Mouse (Mus musculus) hindbrain, embryonic 16.5 days (tissue): ENCODE data around the gene Hmbs. TPM values are rescaled to one million over a fixed set of nuclear protein-coding genes. Genes with fewer than 3 reads are reported as not detected.

ENCODE experiments used
- ATAC-seq: fragments of 200-750 bp; cut with Nextera tagmentation; 2 replicates; pipeline ENCODE4 v1.8.0; 2017; ENCODE audit warnings: moderate TSS enrichment, moderate library complexity
- H3K27ac ChIP-seq: fragments of 300-500 bp; sonication (generic); 2 replicates; pipeline ENCODE4 v1.5.1; 2014; ENCODE audit warnings: low read depth, mild to moderate bottlenecking, control low read depth, low read length, moderate library complexity
- H3K27me3 ChIP-seq: fragments of 300-500 bp; sonication (generic); replicated peaks from 2 replicates; pipeline ENCODE4 v1.6.1; 2014; ENCODE audit warnings: low read length; ENCODE audit not compliant: control insufficient read depth, insufficient read depth
- H3K36me3 ChIP-seq: fragments of 300-500 bp; sonication (generic); 2 replicates; pipeline ENCODE4 v1.6.1; 2014; ENCODE audit warnings: mild to moderate bottlenecking, low read length, moderate library complexity, mixed read lengths; ENCODE audit not compliant: control insufficient read depth, insufficient read depth
- H3K4me1 ChIP-seq: fragments of 300-500 bp; sonication (generic); 2 replicates; pipeline ENCODE4 v1.6.1; 2014; ENCODE audit warnings: low read depth, low read length; ENCODE audit not compliant: control insufficient read depth, insufficient read depth
- H3K4me2 ChIP-seq: fragments of 300-500 bp; sonication (generic); 2 replicates; pipeline ENCODE4 v1.6.1; 2014; ENCODE audit warnings: mild to moderate bottlenecking, low read length, control low read depth, moderate library complexity
- H3K4me3 ChIP-seq: fragments of 300-500 bp; sonication (generic); 2 replicates; pipeline ENCODE4 v1.5.1; 2014; ENCODE audit warnings: mild to moderate bottlenecking, low read length, control low read depth, moderate library complexity
- H3K9ac ChIP-seq: fragments of 300-500 bp; sonication (generic); 2 replicates; pipeline ENCODE4 v1.6.1; 2014; ENCODE audit warnings: low read depth, mild to moderate bottlenecking, control low read depth, low read length, moderate library complexity
- H3K9me3 ChIP-seq: fragments of 300-500 bp; sonication (generic); 2 replicates; pipeline ENCODE4 v1.6.1; 2014; ENCODE audit warnings: mild to moderate bottlenecking, low read length, moderate library complexity; ENCODE audit not compliant: control insufficient read depth
- WGBS: fragments of 180-500 bp; shearing (Covaris S2); extraction: QIAGEN DNeasy Blood & Tissue Kit; methylation state at CpG from one replicate; pipeline ENCODE4 v1.1.7; 2014; 5-methylcytosine and 5-hydroxymethylcytosine counted together
- polyA plus RNA-seq: library from polyadenylated mRNA; unstranded; fragments of >200 nt; fragmentation: Nextera tagmentation; extraction: Ambion mirVana; gene quantifications from 2 replicates; pipeline ENCODE4 v1.2.1, GENCODE M21; 2015

The Hmbs gene
- polyA plus RNA-seq, 1 experiment from 2014 or later = 67.4 TPM

DNA sequence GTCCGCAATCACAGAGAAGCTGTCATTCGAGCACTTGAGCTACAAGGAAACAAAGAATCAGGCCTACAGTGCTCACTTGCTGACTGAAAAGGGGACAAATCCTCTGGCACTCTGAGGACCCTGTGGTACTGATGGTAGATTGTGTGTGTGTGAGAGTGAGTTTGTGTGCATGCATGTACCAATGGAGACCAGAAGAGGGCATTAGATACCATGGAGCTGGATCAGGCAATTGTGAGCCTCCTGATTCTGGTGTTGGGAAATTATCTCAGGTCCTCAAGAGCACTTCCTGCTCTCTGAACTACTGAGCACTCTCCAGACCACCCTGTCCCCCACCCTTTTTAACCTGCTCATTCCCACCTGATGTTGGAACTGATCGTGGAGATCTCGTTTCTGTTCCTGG, 4.5 kb upstream of the Hmbs start:
- H3K36me3 ChIP-seq = peaks cover 48% of the 10 kb centered on the region
- ATAC-seq = no peak
- no peak overlapping the region for H3K9ac ChIP-seq
- WGBS = 99% methylated on average over 4 of the region's 4 CpGs
- no peak overlapping the region for H3K4me3 ChIP-seq
- no peaks in the 10 kb centered on the region for H3K4me1 ChIP-seq
- H3K27me3 ChIP-seq = no peaks in the 10 kb centered on the region
- H3K4me2 ChIP-seq = no peak overlapping the region
- no peaks in the 10 kb centered on the region for H3K9me3 ChIP-seq
- H3K27ac ChIP-seq = no peak overlapping the region

GRCm38 (mm10) chr9:44347621-44348020, 3.6 kb upstream of the Hmbs start:
- Histone ChIP-seq H3K4me2 (no peak overlapping the region), H3K36me3 (peaks cover 44% of the 10 kb centered on the region), H3K9me3 (no peaks in the 10 kb centered on the region), H3K4me3 (no peak overlapping the region), H3K27me3 (no peaks in the 10 kb centered on the region), H3K27ac (no peak overlapping the region), H3K9ac (no peak overlapping the region), H3K4me1 (peaks cover 5% of the 10 kb centered on the region)
- WGBS = 91% methylated on average over 4 of the region's 4 CpGs
- no peak for ATAC-seq

DNA sequence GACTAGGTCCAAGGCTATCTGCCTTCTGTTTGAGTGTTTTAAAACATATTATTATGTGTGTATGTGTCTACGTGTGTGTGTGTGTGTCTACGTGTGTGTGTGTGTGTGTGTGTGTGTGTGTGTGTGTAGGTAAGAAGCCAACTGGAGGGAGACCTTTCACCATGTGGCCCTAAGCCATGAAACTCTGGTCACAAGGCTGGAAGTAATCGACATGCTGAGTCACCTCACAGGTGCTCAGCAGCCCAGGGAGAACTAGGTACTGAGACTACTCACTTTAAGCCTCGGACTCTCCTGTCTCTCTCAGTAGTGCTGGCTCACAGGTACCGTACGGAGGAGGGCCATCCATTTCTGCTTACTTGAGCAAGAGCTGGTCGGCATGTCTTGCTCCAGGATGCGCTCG, 3.1 kb upstream of the Hmbs start:
- no peak overlapping the region for H3K4me2 ChIP-seq
- 94% methylated on average over 9 of the region's 9 CpGs for WGBS
- H3K27me3 ChIP-seq = no peaks in the 10 kb centered on the region
- no peak for ATAC-seq
- peaks cover 5% of the 10 kb centered on the region for H3K4me1 ChIP-seq
- H3K9ac ChIP-seq = no peak overlapping the region
- H3K36me3 ChIP-seq = peaks cover 40% of the 10 kb centered on the region
- no peak overlapping the region for H3K27ac ChIP-seq
- H3K4me3 ChIP-seq = no peak overlapping the region
- H3K9me3 ChIP-seq = no peaks in the 10 kb centered on the region

DNA sequence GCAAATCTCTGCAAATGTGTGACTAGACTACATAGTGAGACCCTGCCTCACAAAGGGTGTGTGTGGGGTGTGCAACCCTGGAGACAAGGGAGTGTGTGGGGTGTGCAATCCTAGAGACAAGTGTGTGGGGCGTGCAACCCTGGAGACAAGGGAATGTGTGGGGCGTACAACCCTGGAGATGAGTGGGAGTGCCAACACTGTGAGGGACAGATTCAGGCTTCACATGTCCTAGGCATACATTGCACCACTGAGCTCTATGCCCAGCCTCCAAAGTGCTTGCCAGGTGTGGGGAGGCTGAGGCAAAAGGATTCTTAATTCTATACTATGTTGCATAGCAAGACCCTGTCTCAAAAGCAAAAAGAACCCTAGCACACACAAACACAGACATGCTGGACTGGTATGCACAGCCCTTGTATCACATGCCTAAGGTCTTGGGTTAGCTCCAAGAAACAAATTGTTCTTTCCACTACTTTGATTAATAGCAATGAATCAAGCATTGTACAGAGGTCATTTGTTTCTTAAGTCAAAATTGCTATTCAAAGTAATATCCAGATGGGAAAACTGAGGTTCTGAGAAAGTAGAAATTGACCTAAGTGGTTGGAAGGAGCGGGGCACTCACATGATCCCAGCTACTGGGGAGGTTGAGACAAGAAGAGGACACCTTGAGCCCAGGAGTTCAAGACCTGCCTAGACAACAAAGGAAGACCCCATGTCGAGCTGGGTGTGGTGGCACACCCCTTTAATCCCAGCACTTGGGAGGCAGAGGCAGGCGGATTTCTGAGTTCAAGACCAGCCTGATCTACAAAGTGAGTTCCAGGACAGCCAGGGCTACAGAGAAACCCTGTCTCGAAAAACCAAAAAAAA, 1.8 kb upstream of the Hmbs start:
- WGBS = 84% methylated on average over 6 of the region's 6 CpGs
- Histone ChIP-seq H3K27me3 (no peaks in the 10 kb centered on the region), H3K4me3 (no peak overlapping the region), H3K4me2 (no peak overlapping the region), H3K36me3 (peaks cover 28% of the 10 kb centered on the region), H3K9me3 (no peaks in the 10 kb centered on the region), H3K27ac (no peak overlapping the region), H3K9ac (no peak overlapping the region), H3K4me1 (peaks cover 5% of the 10 kb centered on the region)
- no peak for ATAC-seq

GRCm38 (mm10) chr9:44343290-44343689, 738 bp downstream of the Hmbs start:
- Histone ChIP-seq H3K4me3 (peak overlapping the region; percentile 77), H3K36me3 (peaks cover 12% of the 10 kb centered on the region), H3K4me1 (peaks cover 5% of the 10 kb centered on the region), H3K27me3 (no peaks in the 10 kb centered on the region), H3K27ac (peak overlapping the region; percentile 99), H3K9me3 (no peaks in the 10 kb centered on the region), H3K4me2 (peak overlapping the region; percentile 55), H3K9ac (peak overlapping the region; percentile 80)
- peak; percentile 4 for ATAC-seq
- 16% methylated on average over 6 of the region's 6 CpGs for WGBS

DNA sequence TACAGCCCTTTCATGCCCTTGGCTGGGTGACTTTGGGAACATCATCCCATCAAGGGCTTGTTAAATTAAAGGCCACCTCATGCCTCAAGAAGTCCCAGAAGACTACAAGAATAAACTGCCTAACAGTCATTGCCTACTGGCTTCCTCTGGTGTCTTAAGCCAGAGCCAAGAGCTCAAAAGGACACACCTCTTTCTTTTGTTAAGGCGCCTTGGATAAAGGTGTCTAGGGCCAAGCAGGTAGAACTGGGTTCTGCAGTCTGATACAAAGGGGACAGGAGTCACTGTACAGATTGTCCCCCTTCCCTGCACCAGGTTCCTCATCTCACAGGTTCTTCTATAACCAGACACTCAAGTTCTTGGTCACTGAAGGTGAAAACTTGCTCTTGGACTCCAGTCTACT, 1.4 kb downstream of the Hmbs start:
- H3K4me2 ChIP-seq = no peak overlapping the region; the same call in 1 of the 2 replicates
- no peaks in the 10 kb centered on the region for H3K9me3 ChIP-seq
- no peak overlapping the region for H3K4me3 ChIP-seq
- peaks cover 8% of the 10 kb centered on the region for H3K4me1 ChIP-seq
- peaks cover 7% of the 10 kb centered on the region for H3K36me3 ChIP-seq
- no peak for ATAC-seq
- H3K27me3 ChIP-seq = no peaks in the 10 kb centered on the region
- H3K27ac ChIP-seq = no peak overlapping the region
- WGBS = 100% methylated on average over 1 of the region's 1 CpGs
- no peak overlapping the region for H3K9ac ChIP-seq

DNA sequence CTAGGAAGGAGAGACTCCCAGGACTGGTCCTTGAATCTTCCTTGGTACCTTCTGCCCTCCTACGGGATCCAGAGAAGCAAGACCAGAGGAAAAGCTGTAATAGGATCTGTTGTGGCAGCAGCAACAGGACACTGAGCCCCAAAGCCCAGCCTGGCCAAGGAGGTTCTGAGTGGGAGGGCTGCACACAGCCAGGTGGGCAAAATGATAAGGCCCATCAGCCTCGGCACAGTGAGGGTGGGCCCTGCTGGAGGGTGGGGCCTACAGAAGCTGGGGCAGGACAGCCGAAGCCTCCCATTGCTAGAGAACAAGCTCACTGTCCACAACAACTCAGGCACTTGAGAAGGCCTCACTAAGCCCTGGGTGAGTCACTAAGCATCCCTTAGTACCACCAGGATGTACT, 1.9 kb downstream of the Hmbs start:
- H3K27ac ChIP-seq = no peak overlapping the region
- H3K4me2 ChIP-seq = no peak overlapping the region
- H3K27me3 ChIP-seq = no peaks in the 10 kb centered on the region
- peaks cover 13% of the 10 kb centered on the region for H3K4me1 ChIP-seq
- no peak overlapping the region for H3K4me3 ChIP-seq
- ATAC-seq = no peak
- H3K9ac ChIP-seq = no peak overlapping the region
- no peaks in the 10 kb centered on the region for H3K9me3 ChIP-seq
- WGBS = 87% methylated on average over 3 of the region's 3 CpGs
- peaks cover 3% of the 10 kb centered on the region; the same call in 1 of the 2 replicates for H3K36me3 ChIP-seq

DNA sequence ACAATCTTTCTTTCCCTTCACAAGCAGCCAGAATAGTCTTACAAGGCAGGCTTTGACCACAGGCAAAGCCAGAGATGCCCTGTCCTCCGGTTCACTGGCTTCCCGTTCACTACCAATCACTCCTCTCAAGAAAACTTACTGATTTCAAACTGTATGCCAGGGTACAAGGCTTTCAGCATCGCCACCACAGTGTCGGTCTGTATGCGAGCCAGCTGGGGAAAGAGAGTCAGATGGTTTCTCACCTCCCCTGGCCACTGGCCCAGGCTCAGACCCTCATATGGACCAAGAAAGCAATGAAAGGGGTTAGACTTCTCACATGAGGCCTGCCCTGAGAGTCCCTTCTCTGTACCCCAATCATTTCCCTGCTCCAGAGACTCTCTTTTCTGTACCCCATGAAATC, 2.5 kb downstream of the Hmbs start:
- WGBS = 88% methylated on average over 5 of the region's 5 CpGs
- H3K4me1 ChIP-seq = peaks cover 20% of the 10 kb centered on the region
- H3K4me3 ChIP-seq = no peak overlapping the region
- H3K27ac ChIP-seq = no peak overlapping the region
- H3K9me3 ChIP-seq = no peaks in the 10 kb centered on the region
- peaks cover 1% of the 10 kb centered on the region; the same call in 1 of the 2 replicates for H3K36me3 ChIP-seq
- H3K9ac ChIP-seq = no peak overlapping the region
- no peak overlapping the region for H3K4me2 ChIP-seq
- no peak for ATAC-seq
- H3K27me3 ChIP-seq = no peaks in the 10 kb centered on the region

- no peak overlapping the region for H3K27ac ChIP-seq
- H3K9ac ChIP-seq = no peak overlapping the region
- no peak overlapping the region for H3K4me2 ChIP-seq
- ATAC-seq = no peak
- peaks cover 26% of the 10 kb centered on the region for H3K4me1 ChIP-seq
- 87% methylated on average over 5 of the region's 5 CpGs for WGBS
- no peak overlapping the region for H3K4me3 ChIP-seq
- H3K36me3 ChIP-seq = peaks cover 1% of the 10 kb centered on the region; the same call in 1 of the 2 replicates
- no peaks in the 10 kb centered on the region for H3K9me3 ChIP-seq
- H3K27me3 ChIP-seq = no peaks in the 10 kb centered on the region
Measured at GRCm38 (mm10) chr9:44338574-44338973, 5.5 kb downstream of the Hmbs start.
